Mouse (Mus musculus): ENCODE results near the gene Stac2. TPM values are rescaled to one million over a fixed set of nuclear protein-coding genes. Genes with fewer than 3 reads are reported as not detected.

The Stac2 gene
- total RNA-seq, 2 experiments from 2014 or later, result 0.64 to 0.81 TPM

GRCm38 (mm10) chr11:98050520-98050815, 2.8 kb downstream of the Stac2 start:
- no peak for DNase-seq

- no peak for DNase-seq
These were observed 3.4 kb downstream of the Stac2 start for GRCm38 (mm10) chr11:98049672-98050519.

- DNase-seq, result peak; percentile 46
These were observed 5.5 kb downstream of the Stac2 start for GRCm38 (mm10) chr11:98047745-98048144.

GRCm38 (mm10) chr11:98046466-98046865, 6.8 kb downstream of the Stac2 start:
- DNase-seq, result no peak

- no peak for DNase-seq
These were observed 7.7 kb downstream of the Stac2 start for GRCm38 (mm10) chr11:98045596-98045995.

- no peak for DNase-seq
These were observed 9.2 kb downstream of the Stac2 start for GRCm38 (mm10) chr11:98044074-98044473.

- DNase-seq, result no peak
These were observed 10.5 kb downstream of the Stac2 start for GRCm38 (mm10) chr11:98042741-98043140.

- no peak for DNase-seq
These were observed 12.3 kb downstream of the Stac2 start for GRCm38 (mm10) chr11:98040975-98041374.

- no peak for DNase-seq
These were observed 15.4 kb downstream of the Stac2 start for GRCm38 (mm10) chr11:98037871-98038270.

- peak; percentile 80 for DNase-seq
These were observed 17.3 kb downstream of the Stac2 start for GRCm38 (mm10) chr11:98035977-98036377.

GRCm38 (mm10) chr11:98034840-98035239, 18.4 kb downstream of the Stac2 start:
- no peak for DNase-seq

GRCm38 (mm10) chr11:98034061-98034460, 19.2 kb downstream of the Stac2 start:
- no peak for DNase-seq

GRCm38 (mm10) chr11:98031443-98031770, 21.9 kb downstream of the Stac2 start:
- DNase-seq, result peak; percentile 90

GRCm38 (mm10) chr11:98030701-98031442, 22.4 kb downstream of the Stac2 start:
- DNase-seq, result no peak

- DNase-seq, result no peak
These were observed 25.5 kb downstream of the Stac2 start for GRCm38 (mm10) chr11:98027785-98028184.

- no peak for DNase-seq
These were observed 26.0 kb downstream of the Stac2 start for GRCm38 (mm10) chr11:98027297-98027688.

- DNase-seq, result peak; percentile 95
These were observed 26.5 kb downstream of the Stac2 start, which contains the start of gene Rpl19 for GRCm38 (mm10) chr11:98026570-98027296. Rpl19 (plus strand) TSS chr11:98026710.

- DNase-seq, result no peak
These were observed 27.1 kb downstream of the Stac2 start for GRCm38 (mm10) chr11:98026248-98026569.

- no peak for DNase-seq
These were observed 28.7 kb downstream of the Stac2 start for GRCm38 (mm10) chr11:98024516-98024915.

GRCm38 (mm10) chr11:98022555-98023371, 30.5 kb downstream of the Stac2 start, which contains the start of gene Cacnb1:
Cacnb1 (minus strand) TSS chr11:98023034.
- DNase-seq, result peak; percentile 77

- no peak for DNase-seq
These were observed 31.1 kb downstream of the Stac2 start for GRCm38 (mm10) chr11:98022253-98022554.

GRCm38 (mm10) chr11:98021565-98022252, 31.6 kb downstream of the Stac2 start:
- DNase-seq, result peak; percentile 49

Data from heart, postnatal 4 days (tissue).